Mouse (Mus musculus): ENCODE measurements at regions not wholly inside any gene's neighbourhood (a gene's known extent, or its start where the extent isn't known, plus 50 kb on each side); places are given as distances from the start of the nearest gene placed in this dataset.

- H3K27me3 ChIP-seq (ENCODE audit: insufficient read depth, low read length) = no peaks in the 10 kb centered on the region
- H3K4me2 ChIP-seq (ENCODE audit: low read depth, low read length, poor library complexity, severe bottlenecking) = no peak overlapping the region
- no peaks in the 10 kb centered on the region for H3K4me1 ChIP-seq (ENCODE audit: insufficient read depth, low read length)
- 56% methylated on average over 7 of the region's 7 CpGs for WGBS
- no peak for DNase-seq (ENCODE audit: low spot score)
- no peak overlapping the region for H3K4me3 ChIP-seq (ENCODE audit: low read depth, low read length)
- no peak overlapping the region for H3K27ac ChIP-seq (ENCODE audit: low read depth, low read length)
- H3K9me3 ChIP-seq (ENCODE audit: low read length) = no peaks in the 10 kb centered on the region
- no peaks in the 10 kb centered on the region for H3K36me3 ChIP-seq (ENCODE audit: insufficient read depth, low read length)
- no peak overlapping the region for H3K9ac ChIP-seq (replicated peaks; ENCODE audit: low read length, poor library complexity, severe bottlenecking)
- ATAC-seq (ENCODE audit: low FRiP score) = no peak
- TF ChIP-seq CTCF (IDR thresholded peaks at IDR 0.05) = no peak
Observed at GRCm38 (mm10) chr13:101221331-101222043, 388.3 kb upstream of the Slc30a5 start.

- no peaks in the 10 kb centered on the region for H3K36me3 ChIP-seq (ENCODE audit: insufficient read depth, low read length)
- no peaks in the 10 kb centered on the region for H3K4me1 ChIP-seq (ENCODE audit: insufficient read depth, low read length)
- 90% methylated on average over 5 of the region's 5 CpGs for WGBS
- no peak for TF ChIP-seq CTCF (IDR thresholded peaks at IDR 0.05)
- DNase-seq (ENCODE audit: low spot score) (no peak), ATAC-seq (ENCODE audit: low FRiP score) (no peak)
- no peaks in the 10 kb centered on the region for H3K27me3 ChIP-seq (ENCODE audit: insufficient read depth, low read length)
- no peak overlapping the region for H3K4me2 ChIP-seq (ENCODE audit: low read depth, low read length, poor library complexity, severe bottlenecking)
- H3K9me3 ChIP-seq (ENCODE audit: low read length) = no peaks in the 10 kb centered on the region
- H3K4me3 ChIP-seq (ENCODE audit: low read depth, low read length) = no peak overlapping the region
- H3K27ac ChIP-seq (ENCODE audit: low read depth, low read length) = no peak overlapping the region
- no peak overlapping the region for H3K9ac ChIP-seq (replicated peaks; ENCODE audit: low read length, poor library complexity, severe bottlenecking)
Observed at GRCm38 (mm10) chr13:101219568-101219967, 386.3 kb upstream of the Slc30a5 start.

GRCm38 (mm10) chr13:101216897-101217480, 383.8 kb upstream of the Slc30a5 start:
- WGBS = 65% methylated on average over 8 of the region's 8 CpGs
- Histone ChIP-seq H3K27ac (ENCODE audit: low read depth, low read length) (no peak overlapping the region), H3K27me3 (ENCODE audit: insufficient read depth, low read length) (no peaks in the 10 kb centered on the region), H3K9ac (replicated peaks; ENCODE audit: low read length, poor library complexity, severe bottlenecking) (no peak overlapping the region), H3K4me3 (ENCODE audit: low read depth, low read length) (no peak overlapping the region), H3K36me3 (ENCODE audit: insufficient read depth, low read length) (no peaks in the 10 kb centered on the region), H3K4me1 (ENCODE audit: insufficient read depth, low read length) (no peaks in the 10 kb centered on the region), H3K4me2 (ENCODE audit: low read depth, low read length, poor library complexity, severe bottlenecking) (no peak overlapping the region), H3K9me3 (ENCODE audit: low read length) (no peaks in the 10 kb centered on the region)
- ATAC-seq (ENCODE audit: low FRiP score) = no peak
- DNase-seq (ENCODE audit: low spot score) = peak; percentile 22
- no peak for TF ChIP-seq CTCF (IDR thresholded peaks at IDR 0.05)

GRCm38 (mm10) chr13:101216421-101216820, 383.2 kb upstream of the Slc30a5 start:
- no peak overlapping the region for H3K9ac ChIP-seq (replicated peaks; ENCODE audit: low read length, poor library complexity, severe bottlenecking)
- no peak for DNase-seq (ENCODE audit: low spot score)
- H3K9me3 ChIP-seq (ENCODE audit: low read length) = no peaks in the 10 kb centered on the region
- no peak for ATAC-seq (ENCODE audit: low FRiP score)
- H3K4me3 ChIP-seq (ENCODE audit: low read depth, low read length) = no peak overlapping the region
- H3K36me3 ChIP-seq (ENCODE audit: insufficient read depth, low read length) = no peaks in the 10 kb centered on the region
- H3K4me2 ChIP-seq (ENCODE audit: low read depth, low read length, poor library complexity, severe bottlenecking) = no peak overlapping the region
- no peaks in the 10 kb centered on the region for H3K27me3 ChIP-seq (ENCODE audit: insufficient read depth, low read length)
- H3K4me1 ChIP-seq (ENCODE audit: insufficient read depth, low read length) = no peaks in the 10 kb centered on the region
- TF ChIP-seq CTCF (IDR thresholded peaks at IDR 0.05) = no peak
- 93% methylated on average over 4 of the region's 4 CpGs for WGBS
- no peak overlapping the region for H3K27ac ChIP-seq (ENCODE audit: low read depth, low read length)

GRCm38 (mm10) chr13:101215792-101216221, 382.6 kb upstream of the Slc30a5 start:
- no peaks in the 10 kb centered on the region for H3K9me3 ChIP-seq (ENCODE audit: low read length)
- WGBS = 56% methylated on average over 11 of the region's 11 CpGs
- ATAC-seq (ENCODE audit: low FRiP score) (no peak), DNase-seq (ENCODE audit: low spot score) (no peak)
- no peak overlapping the region for H3K27ac ChIP-seq (ENCODE audit: low read depth, low read length)
- no peaks in the 10 kb centered on the region for H3K36me3 ChIP-seq (ENCODE audit: insufficient read depth, low read length)
- H3K4me2 ChIP-seq (ENCODE audit: low read depth, low read length, poor library complexity, severe bottlenecking) = no peak overlapping the region
- H3K27me3 ChIP-seq (ENCODE audit: insufficient read depth, low read length) = no peaks in the 10 kb centered on the region
- no peak for TF ChIP-seq CTCF (IDR thresholded peaks at IDR 0.05)
- no peak overlapping the region for H3K9ac ChIP-seq (replicated peaks; ENCODE audit: low read length, poor library complexity, severe bottlenecking)
- no peak overlapping the region for H3K4me3 ChIP-seq (ENCODE audit: low read depth, low read length)
- no peaks in the 10 kb centered on the region for H3K4me1 ChIP-seq (ENCODE audit: insufficient read depth, low read length)

GRCm38 (mm10) chr13:101215131-101215641, 382.0 kb upstream of the Slc30a5 start:
- no peaks in the 10 kb centered on the region for H3K27me3 ChIP-seq (ENCODE audit: insufficient read depth, low read length)

More at GRCm38 (mm10) chr13:101215131-101215641, 382.0 kb upstream of the Slc30a5 start:
- Histone ChIP-seq H3K27ac (ENCODE audit: low read depth, low read length) (no peak overlapping the region), H3K9me3 (ENCODE audit: low read length) (no peaks in the 10 kb centered on the region), H3K4me1 (ENCODE audit: insufficient read depth, low read length) (no peaks in the 10 kb centered on the region), H3K4me2 (ENCODE audit: low read depth, low read length, poor library complexity, severe bottlenecking) (no peak overlapping the region), H3K4me3 (ENCODE audit: low read depth, low read length) (no peak overlapping the region), H3K36me3 (ENCODE audit: insufficient read depth, low read length) (no peaks in the 10 kb centered on the region), H3K9ac (replicated peaks; ENCODE audit: low read length, poor library complexity, severe bottlenecking) (no peak overlapping the region)
- WGBS = 59% methylated on average over 5 of the region's 5 CpGs
- ATAC-seq (ENCODE audit: low FRiP score) (no peak), DNase-seq (ENCODE audit: low spot score) (no peak)
- no peak for TF ChIP-seq CTCF (IDR thresholded peaks at IDR 0.05)

All from midbrain, postnatal 0 days (tissue).